Mouse (Mus musculus) neural tube, embryonic 15.5 days (tissue): ENCODE results near the gene Ppie. TPM values are rescaled to one million over a fixed set of nuclear protein-coding genes. Genes with fewer than 3 reads are reported as not detected.
"Not testable (repeated sequence)": the region's sequence is repeated elsewhere in the genome, so short reads cannot be mapped to it uniquely, and the experiment has no call there.

Experiments used
- ATAC-seq: fragments of 200-750 bp; cut with Nextera tagmentation; 2 replicates; pipeline ENCODE4 v1.8.0; 2017; ENCODE audit warnings: mild to moderate bottlenecking, moderate TSS enrichment, moderate library complexity; ENCODE audit not compliant: low FRiP score
- H3K27ac ChIP-seq: fragments of 300-500 bp; sonication (generic); replicated peaks from 2 replicates; pipeline ENCODE4 v1.5.1; 2015; ENCODE audit warnings: mild to moderate bottlenecking, inconsistent platforms
- H3K27me3 ChIP-seq: fragments of 300-500 bp; sonication (generic); replicated peaks from 2 replicates; pipeline ENCODE4 v1.6.1; 2015; ENCODE audit warnings: inconsistent platforms
- H3K36me3 ChIP-seq: fragments of 300-500 bp; sonication (generic); 2 replicates; pipeline ENCODE4 v1.6.1; 2015; ENCODE audit warnings: inconsistent platforms
- H3K4me1 ChIP-seq: fragments of 300-500 bp; sonication (generic); 2 replicates; pipeline ENCODE4 v1.6.1; 2015; ENCODE audit warnings: inconsistent platforms
- H3K4me2 ChIP-seq: fragments of 300-500 bp; sonication (generic); 2 replicates; pipeline ENCODE4 v1.6.1; 2015; ENCODE audit warnings: inconsistent platforms, mild to moderate bottlenecking, moderate library complexity
- H3K4me3 ChIP-seq: fragments of 300-500 bp; sonication (generic); replicated peaks from 2 replicates; pipeline ENCODE4 v1.5.1; 2015; ENCODE audit warnings: mild to moderate bottlenecking, inconsistent platforms
- H3K9ac ChIP-seq: fragments of 300-500 bp; sonication (generic); replicated peaks from 2 replicates; pipeline ENCODE4 v1.6.1; 2015; ENCODE audit warnings: mild to moderate bottlenecking, inconsistent platforms
- H3K9me3 ChIP-seq: fragments of 300-500 bp; sonication (generic); replicated peaks from 2 replicates; pipeline ENCODE4 v1.6.1; 2016; ENCODE audit warnings: inconsistent platforms
- WGBS: fragments of 180-500 bp; shearing (Covaris S2); methylation state at CpG from one replicate; pipeline ENCODE4 v1.1.7; 2015; ENCODE audit warnings: mixed read lengths; 5-methylcytosine and 5-hydroxymethylcytosine counted together
- polyA plus RNA-seq: library from polyadenylated mRNA; unstranded; fragments of >200 nt; fragmentation: Nextera tagmentation; extraction: Ambion mirVana; gene quantifications from 2 replicates; pipeline ENCODE4 v1.2.1, GENCODE M21; 2015

Gene Ppie
- polyA plus RNA-seq = 50.4 and 66.1 TPM in 2 replicates

- H3K4me1 ChIP-seq = peaks cover 24% of the 10 kb centered on the region
- H3K9ac ChIP-seq = peak within 1 kb of the TSS; percentile 41
- H3K27ac ChIP-seq = peak within 1 kb of the TSS; percentile 74
- H3K27me3 ChIP-seq = 0 out of 2 replicates have a peak, but pooled peaks cover 3% of the 10 kb centered on the region
- no peaks in the 10 kb centered on the region for H3K9me3 ChIP-seq
- peak within 1 kb of the TSS; percentile 50 for H3K4me3 ChIP-seq
- peaks cover 11% of the 10 kb centered on the region; the same call in 1 of the 2 replicates for H3K36me3 ChIP-seq
- WGBS = under 1% methylated on average over 34 of the region's 34 CpGs
- H3K4me2 ChIP-seq = peak within 1 kb of the TSS; percentile 81
- peak; percentile 99 for ATAC-seq
These were observed at the start of gene Ppie for GRCm38 (mm10) chr4:123139513-123140154. TSS of gene Ppie (minus strand) at chr4:123139951.

DNA sequence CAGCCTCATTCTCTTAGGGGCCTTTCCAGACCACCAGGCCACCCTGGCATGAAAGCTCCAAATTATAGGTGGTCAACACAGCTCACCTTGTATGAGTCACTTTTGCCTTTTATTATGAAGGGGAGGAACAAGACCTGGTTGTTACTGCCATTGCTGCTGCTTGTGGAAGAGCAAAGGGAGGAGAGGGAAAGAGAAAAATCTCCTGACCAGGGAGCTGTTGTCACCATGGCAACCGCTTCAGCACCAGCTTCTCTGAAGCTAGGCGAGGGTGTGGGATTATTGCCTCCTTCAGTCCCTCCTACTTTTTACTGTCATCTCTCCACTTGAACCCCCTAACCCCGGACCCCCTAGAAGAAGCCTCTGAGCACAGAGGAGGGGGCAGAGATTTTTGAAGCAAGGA, 45.1 kb upstream of the Ppie start:
- peak overlapping the region; percentile 3; the same call in 1 of the 2 replicates for H3K4me3 ChIP-seq
- peaks cover 5% of the 10 kb centered on the region; the same call in 1 of the 2 replicates for H3K36me3 ChIP-seq
- 0 out of 2 replicates have a peak, but pooled peaks have one; percentile 25 for ATAC-seq
- H3K4me2 ChIP-seq = peak overlapping the region; percentile 88
- H3K9me3 ChIP-seq = no peaks in the 10 kb centered on the region
- H3K27ac ChIP-seq = peak overlapping the region; percentile 30; the same call in 1 of the 2 replicates
- no peak overlapping the region for H3K9ac ChIP-seq
- H3K27me3 ChIP-seq = peaks cover 28% of the 10 kb centered on the region
- WGBS = 38% methylated on average over 3 of the region's 3 CpGs
- H3K4me1 ChIP-seq = peaks cover 37% of the 10 kb centered on the region

- Histone ChIP-seq H3K4me1 (peaks cover 37% of the 10 kb centered on the region), H3K4me2 (peak overlapping the region; percentile 88), H3K9ac (peak overlapping the region; percentile 64), H3K27ac (peak overlapping the region; percentile 76), H3K9me3 (no peaks in the 10 kb centered on the region), H3K4me3 (peak overlapping the region; percentile 60), H3K27me3 (peaks cover 25% of the 10 kb centered on the region), H3K36me3 (no peaks in the 10 kb centered on the region; the same call in 1 of the 2 replicates)
- ATAC-seq = peak; percentile 94
- 10% methylated on average over 44 of the region's 44 CpGs for WGBS
These were observed 43.7 kb upstream of the Ppie start for GRCm38 (mm10) chr4:123183239-123184056.

GRCm38 (mm10) chr4:123182328-123183238, 42.8 kb upstream of the Ppie start, which contains the start of gene Hpcal4:
TSS of gene Hpcal4 (plus strand) at chr4:123183227.
- peak within 1 kb of the TSS; percentile 88 for H3K4me2 ChIP-seq
- H3K36me3 ChIP-seq = no peaks in the 10 kb centered on the region; the same call in 1 of the 2 replicates
- no peaks in the 10 kb centered on the region for H3K9me3 ChIP-seq
- peak; percentile 72 for ATAC-seq
- H3K27ac ChIP-seq = peak within 1 kb of the TSS; percentile 76
- H3K9ac ChIP-seq = peak within 1 kb of the TSS; percentile 64
- H3K4me1 ChIP-seq = peaks cover 37% of the 10 kb centered on the region
- H3K27me3 ChIP-seq = peaks cover 25% of the 10 kb centered on the region
- under 1% methylated on average over 44 of the region's 44 CpGs for WGBS
- H3K4me3 ChIP-seq = peak within 1 kb of the TSS; percentile 60

- H3K27ac ChIP-seq = no peak overlapping the region
- H3K9ac ChIP-seq = no peak overlapping the region
- no peaks in the 10 kb centered on the region for H3K9me3 ChIP-seq
- no peaks in the 10 kb centered on the region for H3K27me3 ChIP-seq
- no peak overlapping the region for H3K4me2 ChIP-seq
- H3K4me1 ChIP-seq = no peaks in the 10 kb centered on the region
- ATAC-seq = no peak
- no peaks in the 10 kb centered on the region for H3K36me3 ChIP-seq
- H3K4me3 ChIP-seq = no peak overlapping the region
These were observed 32.1 kb upstream of the Ppie start for GRCm38 (mm10) chr4:123171811-123172210.

- H3K4me1 ChIP-seq = no peaks in the 10 kb centered on the region; the same call in 1 of the 2 replicates
- 0 out of 2 replicates have a peak, but pooled peaks cover 2% of the 10 kb centered on the region for H3K27me3 ChIP-seq
- no peak overlapping the region for H3K4me3 ChIP-seq
- no peak overlapping the region for H3K4me2 ChIP-seq
- no peaks in the 10 kb centered on the region for H3K36me3 ChIP-seq
- 73% methylated on average over 15 of the region's 15 CpGs for WGBS
- ATAC-seq = no peak
- no peak overlapping the region for H3K9ac ChIP-seq
- H3K9me3 ChIP-seq = no peaks in the 10 kb centered on the region
- H3K27ac ChIP-seq = no peak overlapping the region
These were observed 24.4 kb upstream of the Ppie start for GRCm38 (mm10) chr4:123164157-123164556.

- H3K36me3 ChIP-seq = no peaks in the 10 kb centered on the region
- no peak for ATAC-seq
- 13% methylated on average over 15 of the region's 15 CpGs for WGBS
- 0 out of 2 replicates have a peak, but pooled peaks cover 2% of the 10 kb centered on the region for H3K27me3 ChIP-seq
- no peaks in the 10 kb centered on the region; the same call in 1 of the 2 replicates for H3K4me1 ChIP-seq
- H3K4me3 ChIP-seq = no peak overlapping the region
- no peaks in the 10 kb centered on the region for H3K9me3 ChIP-seq
- no peak overlapping the region for H3K9ac ChIP-seq
- peak overlapping the region; percentile 45 for H3K4me2 ChIP-seq
- H3K27ac ChIP-seq = no peak overlapping the region
These were observed 22.7 kb upstream of the Ppie start for GRCm38 (mm10) chr4:123162305-123162917.

- WGBS = 79% methylated on average over 3 of the region's 3 CpGs
- ATAC-seq = not testable (repeated sequence)
These were observed 21.5 kb upstream of the Ppie start for GRCm38 (mm10) chr4:123161251-123161650.

GRCm38 (mm10) chr4:123160571-123160970, 20.8 kb upstream of the Ppie start:
- no peak for ATAC-seq
- Histone ChIP-seq H3K9ac (no peak overlapping the region), H3K4me1 (no peaks in the 10 kb centered on the region; the same call in 1 of the 2 replicates), H3K36me3 (no peaks in the 10 kb centered on the region), H3K4me3 (no peak overlapping the region), H3K27me3 (0 out of 2 replicates have a peak, but pooled peaks cover 2% of the 10 kb centered on the region), H3K4me2 (no peak overlapping the region), H3K27ac (no peak overlapping the region), H3K9me3 (no peaks in the 10 kb centered on the region)
- 85% methylated on average over 6 of the region's 6 CpGs for WGBS

More at GRCm38 (mm10) chr4:123161251-123161650, 21.5 kb upstream of the Ppie start:
- H3K36me3 ChIP-seq, H3K4me2 ChIP-seq, H3K4me1 ChIP-seq, H3K27ac ChIP-seq, H3K9ac ChIP-seq, H3K4me3 ChIP-seq, H3K27me3 ChIP-seq, H3K9me3 ChIP-seq: not testable (repeated sequence)

DNA sequence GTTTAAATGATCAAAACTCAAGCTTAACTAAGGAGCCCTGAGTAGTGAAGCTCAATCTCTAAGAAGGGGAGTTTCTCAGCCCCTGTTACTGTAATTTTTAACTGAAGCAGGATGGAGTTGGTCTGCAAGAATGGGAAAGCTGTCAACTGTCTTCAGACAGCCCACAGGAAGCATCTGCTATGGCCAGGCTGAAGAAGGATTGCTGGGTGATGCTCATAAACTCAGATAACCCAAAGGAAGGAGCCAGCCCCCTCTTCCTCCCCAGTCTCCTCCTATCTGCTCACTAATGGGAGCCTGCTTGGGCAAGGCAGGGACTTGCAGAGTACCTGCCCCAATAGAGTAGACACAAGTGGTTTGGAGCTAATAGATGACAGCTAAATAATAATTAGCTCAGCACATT, 16.1 kb upstream of the Ppie start:
- ATAC-seq = no peak

More for the DNA sequence above, 16.1 kb upstream of the Ppie start:
- H3K9ac ChIP-seq = no peak overlapping the region
- H3K27me3 ChIP-seq = no peaks in the 10 kb centered on the region
- H3K36me3 ChIP-seq = no peaks in the 10 kb centered on the region
- no peaks in the 10 kb centered on the region for H3K9me3 ChIP-seq
- H3K4me1 ChIP-seq = no peaks in the 10 kb centered on the region
- no peak overlapping the region for H3K27ac ChIP-seq
- H3K4me2 ChIP-seq = no peak overlapping the region
- no peak overlapping the region for H3K4me3 ChIP-seq
